Mouse (Mus musculus) stomach, embryonic 14.5 days (tissue): ENCODE measurements around the gene Tuba3a. TPM values are rescaled to one million over a fixed set of nuclear protein-coding genes. Genes with fewer than 3 reads are reported as not detected.
A peak's percentile ranks its signal among the peaks of the same experiment; 100 is the strongest.
"Not testable (repeated sequence)": the region's sequence is repeated elsewhere in the genome, so short reads cannot be mapped to it uniquely, and the experiment has no call there.

Experiments
- ATAC-seq: fragments of 200-750 bp; cut with Nextera tagmentation; 2 replicates; pipeline ENCODE4 v1.8.0; 2017; ENCODE audit warnings: low read depth, moderate TSS enrichment; ENCODE audit not compliant: insufficient number of reproducible peaks, insufficient read depth, low FRiP score
- H3K27ac ChIP-seq: fragments of 300-500 bp; sonication (generic); 2 replicates; pipeline ENCODE4 v1.5.1; 2014; ENCODE audit warnings: mild to moderate bottlenecking, low read length, moderate library complexity, mixed read lengths
- H3K27me3 ChIP-seq: fragments of 300-500 bp; sonication (generic); 2 replicates; pipeline ENCODE4 v1.6.1; 2014; ENCODE audit warnings: low read length, control low read depth, mixed read lengths; ENCODE audit not compliant: control insufficient read depth, insufficient read depth
- H3K36me3 ChIP-seq: fragments of 300-500 bp; sonication (generic); 2 replicates; pipeline ENCODE4 v1.6.1; 2014; ENCODE audit warnings: mild to moderate bottlenecking, control low read depth, low read length, moderate library complexity, mixed read lengths; ENCODE audit not compliant: control insufficient read depth, insufficient read depth
- H3K4me1 ChIP-seq: fragments of 300-500 bp; sonication (generic); 2 replicates; pipeline ENCODE4 v1.6.1; 2014; ENCODE audit warnings: low read length, control low read depth, mixed read lengths; ENCODE audit not compliant: control insufficient read depth, insufficient read depth
- H3K4me2 ChIP-seq: fragments of 300-500 bp; sonication (generic); replicated peaks from 2 replicates; pipeline ENCODE4 v1.6.1; 2014; ENCODE audit warnings: low read depth, low read length, control low read depth
- H3K4me3 ChIP-seq: fragments of 300-500 bp; sonication (generic); 2 replicates; pipeline ENCODE4 v1.5.1; 2014; ENCODE audit warnings: low read depth, low read length, control low read depth
- H3K9ac ChIP-seq: fragments of 300-500 bp; sonication (generic); replicated peaks from 2 replicates; pipeline ENCODE4 v1.6.1; 2014; ENCODE audit warnings: low read depth, mild to moderate bottlenecking, control low read depth, low read length, moderate library complexity, mixed read lengths
- H3K9me3 ChIP-seq: fragments of 300-500 bp; sonication (generic); 2 replicates; pipeline ENCODE4 v1.6.1; 2016; ENCODE audit warnings: low read depth, low read length, control low read depth; ENCODE audit not compliant: control insufficient read depth
- WGBS: fragments of 180-500 bp; shearing (Covaris S2); extraction: QIAGEN DNeasy Blood & Tissue Kit; methylation state at CpG from one replicate; pipeline ENCODE4 v1.1.7; 2014; 5-methylcytosine and 5-hydroxymethylcytosine counted together
- polyA plus RNA-seq: library from polyadenylated mRNA; unstranded; fragments of >200 nt; fragmentation: Nextera tagmentation; extraction: Ambion mirVana; gene quantifications from 2 replicates; pipeline ENCODE4 v1.2.1, GENCODE M21; 2014

Gene Tuba3a
- polyA plus RNA-seq, 1 experiment from 2014 or later, result not detected

DNA sequence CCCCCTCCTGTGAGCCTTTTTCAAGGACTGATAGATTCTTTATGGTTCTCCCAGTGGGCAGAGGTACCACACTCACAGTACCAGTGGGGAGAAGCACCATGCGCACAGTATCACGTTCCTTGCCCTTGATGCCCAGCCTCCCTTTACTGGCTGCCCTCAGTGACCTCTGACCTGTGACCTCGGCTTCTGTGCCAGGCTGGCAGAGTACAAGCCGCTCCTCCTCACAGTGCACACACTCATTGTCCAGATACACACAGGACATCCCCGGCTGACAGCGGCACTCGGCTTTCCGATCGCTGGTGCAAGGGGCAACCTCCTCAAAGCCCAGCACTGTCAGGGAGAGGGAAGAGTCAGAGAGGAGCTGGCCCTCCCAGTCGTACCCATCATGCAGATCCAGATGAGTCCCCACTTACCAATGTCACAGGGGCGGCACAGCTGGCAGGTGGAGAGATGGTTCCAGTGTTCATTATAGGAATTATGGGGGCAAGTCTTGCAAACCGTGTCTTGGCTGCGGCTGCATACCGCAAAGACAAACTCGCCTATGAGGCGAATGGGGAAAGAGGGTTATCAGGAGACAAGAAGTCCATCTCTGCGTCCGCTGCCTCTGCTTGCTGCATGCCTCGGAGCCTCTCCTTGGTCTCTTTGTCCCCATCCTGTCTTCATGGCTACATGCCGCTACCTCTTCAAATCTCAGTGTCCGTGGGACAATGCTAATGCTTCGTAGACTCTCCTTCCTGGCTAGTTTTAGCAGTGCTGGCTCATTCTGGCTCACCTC lies 26.9 kb upstream of the Tuba3a start:
- Histone ChIP-seq H3K4me1 (peaks cover 21% of the 10 kb centered on the region; the same call in 1 of the 2 replicates), H3K9me3 (no peaks in the 10 kb centered on the region), H3K27me3 (no peaks in the 10 kb centered on the region), H3K36me3 (peaks cover 13% of the 10 kb centered on the region), H3K4me2 (peak overlapping the region; percentile 74), H3K27ac (peak overlapping the region; percentile 83; the same call in 1 of the 2 replicates), H3K4me3 (peak overlapping the region; percentile 60), H3K9ac (peak overlapping the region; percentile 89)
- 61% methylated on average over 22 of the region's 22 CpGs for WGBS
- ATAC-seq, result no peak

DNA sequence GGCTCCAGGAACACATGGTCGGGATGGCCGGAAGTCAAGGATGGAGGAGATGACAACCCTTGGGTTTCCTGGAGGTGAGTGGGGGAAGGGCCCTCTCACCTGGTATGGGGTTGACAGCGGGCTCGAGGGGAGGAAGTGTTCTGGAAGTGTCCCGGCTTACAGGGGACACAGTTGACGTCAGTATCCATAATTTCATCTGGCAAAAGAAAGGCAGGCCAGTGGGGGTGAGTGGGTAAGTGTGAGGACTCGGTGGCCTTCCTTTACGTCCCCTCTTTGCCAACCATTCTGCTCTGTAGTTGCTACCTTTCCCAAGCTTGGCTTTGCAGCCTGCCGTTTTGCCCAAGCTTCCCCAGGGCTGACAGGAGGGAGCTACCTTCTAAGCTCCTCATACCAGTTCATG lies 26.3 kb upstream of the Tuba3a start:
- Histone ChIP-seq H3K9ac (no peak overlapping the region), H3K4me2 (peak overlapping the region; percentile 74), H3K27ac (no peak overlapping the region), H3K36me3 (peaks cover 15% of the 10 kb centered on the region), H3K4me1 (peaks cover 21% of the 10 kb centered on the region; the same call in 1 of the 2 replicates), H3K9me3 (no peaks in the 10 kb centered on the region), H3K27me3 (no peaks in the 10 kb centered on the region), H3K4me3 (peak overlapping the region; percentile 60; the same call in 1 of the 2 replicates)
- no peak for ATAC-seq
- 80% methylated on average over 9 of the region's 9 CpGs for WGBS

DNA sequence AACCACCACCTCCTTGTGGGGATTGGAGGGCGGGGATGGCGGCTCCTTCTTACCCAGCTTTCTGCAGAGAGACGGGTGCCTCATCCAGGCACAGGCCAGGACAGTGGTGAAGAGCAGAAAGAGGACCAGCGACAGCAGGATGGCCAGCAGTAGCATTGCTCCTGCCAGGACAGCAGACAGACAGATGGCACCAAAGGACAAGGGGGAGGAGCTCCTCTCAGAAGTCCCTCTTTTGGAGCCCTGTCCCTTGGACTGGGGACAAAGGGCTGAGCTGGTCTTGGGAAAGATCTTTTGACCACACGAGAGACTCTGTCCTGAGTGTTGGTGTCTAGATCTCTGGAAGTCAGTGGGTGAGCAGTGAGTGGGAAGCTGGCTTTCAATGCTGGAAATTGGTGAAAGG lies 23.6 kb upstream of the Tuba3a start:
- Histone ChIP-seq H3K9me3 (no peaks in the 10 kb centered on the region), H3K27me3 (no peaks in the 10 kb centered on the region), H3K4me3 (no peak overlapping the region), H3K4me1 (peaks cover 16% of the 10 kb centered on the region; the same call in 1 of the 2 replicates), H3K27ac (no peak overlapping the region), H3K9ac (no peak overlapping the region), H3K4me2 (no peak overlapping the region), H3K36me3 (peaks cover 25% of the 10 kb centered on the region)
- 54% methylated on average over 5 of the region's 5 CpGs for WGBS
- ATAC-seq, result no peak

DNA sequence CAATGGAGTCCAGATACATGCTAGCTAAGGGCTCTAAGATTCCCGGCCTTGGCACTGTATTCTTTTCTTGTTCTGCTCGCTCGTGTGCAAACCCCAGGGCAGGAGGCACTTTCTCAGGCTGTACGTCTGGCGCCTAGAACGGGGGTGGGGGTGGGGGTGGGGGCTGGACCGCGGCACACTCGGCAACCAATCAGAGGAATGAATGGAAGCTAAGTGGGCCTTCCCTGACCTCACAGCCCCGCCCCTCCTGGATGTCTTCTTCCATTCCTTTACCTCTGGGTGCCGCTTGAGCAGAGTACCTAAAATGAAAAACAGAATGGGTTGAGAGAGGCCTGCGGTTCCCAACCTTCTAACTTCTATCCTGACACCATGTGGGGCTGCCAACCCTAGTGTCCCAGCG lies 23.1 kb upstream of the Tuba3a start:
- H3K4me1 ChIP-seq, result peaks cover 11% of the 10 kb centered on the region; the same call in 1 of the 2 replicates
- no peak overlapping the region for H3K27ac ChIP-seq
- no peak overlapping the region for H3K9ac ChIP-seq
- H3K4me3 ChIP-seq, result no peak overlapping the region
- no peak for ATAC-seq
- peaks cover 25% of the 10 kb centered on the region for H3K36me3 ChIP-seq
- H3K4me2 ChIP-seq, result no peak overlapping the region
- H3K27me3 ChIP-seq, result no peaks in the 10 kb centered on the region
- WGBS, result 20% methylated on average over 13 of the region's 13 CpGs
- H3K9me3 ChIP-seq, result no peaks in the 10 kb centered on the region

DNA sequence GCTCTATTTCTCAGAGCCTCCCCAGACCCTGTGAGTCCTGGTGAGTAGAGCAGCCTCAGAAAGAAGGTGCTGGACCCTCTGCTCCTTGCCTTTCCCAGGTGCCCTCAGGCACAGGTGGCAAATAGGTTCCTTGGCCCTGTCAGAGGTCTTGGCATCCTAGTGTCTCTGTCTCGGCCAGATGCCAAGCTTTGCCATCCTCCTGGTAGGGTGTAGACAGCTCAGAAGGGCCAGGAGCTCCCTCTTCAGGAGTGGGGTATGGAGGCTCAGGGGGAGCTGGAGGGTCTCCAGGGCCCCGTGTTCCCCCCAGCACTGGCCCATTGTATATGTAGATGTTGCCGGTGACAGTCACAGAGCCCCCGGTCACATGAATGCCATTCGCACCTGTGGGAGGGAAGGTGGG lies 21.2 kb upstream of the Tuba3a start:
- H3K27me3 ChIP-seq, result no peaks in the 10 kb centered on the region

DNA sequence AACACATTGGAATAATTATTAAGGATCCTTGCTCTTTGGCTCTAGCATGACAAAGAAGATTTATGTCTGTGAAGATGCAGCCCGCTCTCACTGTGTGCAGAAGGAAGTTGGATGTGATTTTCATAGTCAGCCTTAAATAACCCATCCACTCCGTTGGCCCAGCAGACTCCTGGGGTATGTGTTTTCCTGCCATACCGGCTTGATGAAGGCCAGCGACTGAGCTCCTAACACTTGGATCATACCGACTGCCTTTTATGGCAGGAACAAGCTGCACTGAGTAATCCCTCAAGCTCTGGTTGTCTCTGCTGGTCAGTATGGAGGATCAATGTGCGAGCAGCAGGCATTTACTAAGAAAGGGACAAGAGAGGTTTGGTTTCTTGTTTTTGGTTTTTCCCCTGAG lies 19.6 kb upstream of the Tuba3a start:
- H3K27ac ChIP-seq, result no peak overlapping the region
- peaks cover 17% of the 10 kb centered on the region for H3K36me3 ChIP-seq
- H3K4me2 ChIP-seq, result no peak overlapping the region
- no peaks in the 10 kb centered on the region for H3K9me3 ChIP-seq
- no peak overlapping the region for H3K9ac ChIP-seq
- H3K4me1 ChIP-seq, result no peaks in the 10 kb centered on the region
- no peak overlapping the region for H3K4me3 ChIP-seq
- no peaks in the 10 kb centered on the region for H3K27me3 ChIP-seq
- ATAC-seq, result no peak
- 70% methylated on average over 6 of the region's 6 CpGs for WGBS

More for the DNA sequence above, 21.2 kb upstream of the Tuba3a start:
- Histone ChIP-seq H3K36me3 (peaks cover 25% of the 10 kb centered on the region), H3K4me3 (no peak overlapping the region), H3K27ac (no peak overlapping the region), H3K9me3 (no peaks in the 10 kb centered on the region), H3K4me1 (peaks cover 4% of the 10 kb centered on the region; the same call in 1 of the 2 replicates), H3K9ac (no peak overlapping the region), H3K4me2 (no peak overlapping the region)
- ATAC-seq, result no peak
- WGBS, result 91% methylated on average over 5 of the region's 5 CpGs

DNA sequence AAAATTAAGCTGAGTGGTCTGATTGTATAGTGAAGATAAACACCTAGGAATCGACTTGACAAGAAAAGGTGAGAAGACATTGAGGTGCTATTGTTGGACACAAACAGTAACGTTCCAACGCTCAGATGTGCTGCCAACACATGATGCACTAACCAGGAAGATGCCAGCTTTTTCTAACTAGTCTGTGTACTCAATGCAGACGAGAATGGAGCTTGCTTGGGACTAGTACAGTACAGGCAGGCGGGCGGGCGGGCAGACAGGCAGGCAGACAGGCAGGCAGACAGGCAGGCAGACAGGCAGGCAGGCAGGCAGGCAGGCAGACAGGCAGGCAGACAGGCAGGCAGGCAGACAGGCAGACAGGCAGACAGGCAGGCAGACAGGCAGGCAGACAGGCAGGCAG lies 18.6 kb upstream of the Tuba3a start:
- not testable (repeated sequence) for H3K9me3 ChIP-seq, H3K4me3 ChIP-seq, H3K4me2 ChIP-seq, H3K27ac ChIP-seq, H3K9ac ChIP-seq, ATAC-seq, H3K27me3 ChIP-seq, H3K4me1 ChIP-seq
- H3K36me3 ChIP-seq, result peaks cover 17% of the 10 kb centered on the region
- WGBS, result 86% methylated on average over 7 of the region's 7 CpGs

DNA sequence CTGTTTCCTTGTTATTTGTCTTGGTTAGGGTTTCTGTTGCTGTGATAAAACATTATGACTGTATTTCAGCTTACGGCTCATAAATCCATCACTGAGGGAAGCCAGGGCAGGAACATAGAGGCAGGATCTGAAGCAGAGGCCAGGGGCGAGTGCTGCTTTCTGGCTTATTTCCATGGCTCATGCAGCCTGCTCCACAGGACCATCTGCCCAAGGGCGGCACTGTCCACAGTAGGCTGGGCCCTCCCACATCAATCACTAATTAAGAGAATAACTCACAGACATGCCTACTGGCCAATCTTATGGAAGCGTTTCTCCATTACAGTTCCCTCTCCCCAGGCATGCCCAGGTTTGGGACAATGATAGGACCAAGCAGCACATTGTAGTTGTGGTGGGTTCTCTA lies 17.4 kb upstream of the Tuba3a start:
- Histone ChIP-seq H3K36me3 (peaks cover 17% of the 10 kb centered on the region), H3K9ac (no peak overlapping the region), H3K4me1 (no peaks in the 10 kb centered on the region), H3K27me3 (no peaks in the 10 kb centered on the region), H3K4me2 (no peak overlapping the region), H3K4me3 (no peak overlapping the region), H3K27ac (no peak overlapping the region), H3K9me3 (no peaks in the 10 kb centered on the region)
- no peak for ATAC-seq
- WGBS, result 82% methylated on average over 4 of the region's 4 CpGs
